Mouse (Mus musculus) retina, postnatal 7 days (tissue): ENCODE results near the gene Hsf2bp.

Source experiments
- DNase-seq: peaks from one replicate; pipeline ENCODE4 v3.0.0-alpha.2; 2012; ENCODE audit warnings: low read depth, low spot score

The Hsf2bp gene

GRCm38 (mm10) chr17:31982326-31983190, 53.6 kb downstream of the Hsf2bp start:
- DNase-seq = no peak

GRCm38 (mm10) chr17:31979888-31980287, 56.3 kb downstream of the Hsf2bp start:
- DNase-seq = no peak

- DNase-seq = no peak
Observed at GRCm38 (mm10) chr17:31977131-31977530, 59.0 kb downstream of the Hsf2bp start.

GRCm38 (mm10) chr17:31976501-31976900, 59.6 kb downstream of the Hsf2bp start:
- DNase-seq = no peak

GRCm38 (mm10) chr17:31974694-31975093, 61.5 kb downstream of the Hsf2bp start:
- no peak for DNase-seq

GRCm38 (mm10) chr17:31973664-31974230, 62.4 kb downstream of the Hsf2bp start:
- no peak for DNase-seq

GRCm38 (mm10) chr17:31970890-31971289, 65.3 kb downstream of the Hsf2bp start:
- DNase-seq = no peak

GRCm38 (mm10) chr17:31968801-31969200, 67.3 kb downstream of the Hsf2bp start:
- DNase-seq = no peak

- DNase-seq = no peak
Observed at GRCm38 (mm10) chr17:31967311-31967710, 68.8 kb downstream of the Hsf2bp start.

- DNase-seq = no peak
Observed at GRCm38 (mm10) chr17:31966566-31966965, 69.6 kb downstream of the Hsf2bp start.

- no peak for DNase-seq
Observed at GRCm38 (mm10) chr17:31965623-31966022, 70.5 kb downstream of the Hsf2bp start.

GRCm38 (mm10) chr17:31962930-31963329, 73.2 kb downstream of the Hsf2bp start:
- no peak for DNase-seq

- DNase-seq = no peak
Observed at GRCm38 (mm10) chr17:31962281-31962680, 73.9 kb downstream of the Hsf2bp start.

GRCm38 (mm10) chr17:31954551-31955140, 81.5 kb downstream of the Hsf2bp start:
- DNase-seq = no peak

- DNase-seq = no peak
Observed at GRCm38 (mm10) chr17:31949076-31949475, 87.1 kb downstream of the Hsf2bp start.

- DNase-seq = no peak
Observed at GRCm38 (mm10) chr17:31946436-31946835, 89.7 kb downstream of the Hsf2bp start.

GRCm38 (mm10) chr17:31943881-31944539, 92.1 kb downstream of the Hsf2bp start:
- DNase-seq = no peak

GRCm38 (mm10) chr17:31941616-31942015, 94.5 kb downstream of the Hsf2bp start:
- peak; percentile 65 for DNase-seq

- no peak for DNase-seq
Observed at GRCm38 (mm10) chr17:31940607-31941006, 95.5 kb downstream of the Hsf2bp start.

GRCm38 (mm10) chr17:31939292-31940060, 96.7 kb downstream of the Hsf2bp start:
- no peak for DNase-seq

GRCm38 (mm10) chr17:31938539-31939260, 97.4 kb downstream of the Hsf2bp start:
- no peak for DNase-seq
